Mouse (Mus musculus) bone marrow macrophage, adult 2 months (primary cell): ENCODE measurements around the gene Mrps11.

Experiments
- CTCF ChIP-seq: IDR thresholded peaks from 2 replicates; pipeline ENCODE4 v1.5.1; 2012; ENCODE audit warnings: low read depth, mild to moderate bottlenecking, low read length, moderate library complexity
- POLR2A ChIP-seq: IDR thresholded peaks from 2 replicates; pipeline ENCODE4 v1.6.1; 2012; ENCODE audit warnings: mild to moderate bottlenecking, low read depth, low read length, borderline replicate concordance

DNA sequence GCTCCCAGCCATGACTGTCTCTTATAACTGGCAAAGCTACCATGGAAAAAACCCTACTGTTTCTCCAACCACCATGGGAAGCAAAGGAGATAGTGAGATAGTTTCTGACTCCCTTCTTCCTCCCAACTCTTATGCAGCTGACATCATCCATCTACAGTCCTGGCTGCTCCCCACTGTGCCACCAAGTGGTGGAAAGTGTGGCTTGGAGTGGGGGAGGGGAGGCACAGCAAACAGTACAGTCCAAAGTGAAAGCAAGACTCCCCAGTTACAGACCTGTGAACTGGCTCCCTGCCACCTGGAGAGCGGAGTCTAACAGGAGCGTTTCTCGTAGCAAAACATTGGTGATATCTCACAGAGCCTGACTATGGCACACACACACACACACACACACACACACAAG, 20.9 kb downstream of the Mrps11 start:
- TF ChIP-seq POLR2A = no peak
- no peak for TF ChIP-seq CTCF
